Mouse (Mus musculus): ENCODE measurements around the gene Cuzd1. TPM values are rescaled to one million over a fixed set of nuclear protein-coding genes. Genes with fewer than 3 reads are reported as not detected.

The Cuzd1 gene
- 0.76 TPM in 1 of 2 replicates, not detected in the other for polyA plus RNA-seq (2012; rRNA removed; ENCODE audit: low replicate concordance)

GRCm38 (mm10) chr7:131322192-131322591, at the start of gene Cuzd1:
Cuzd1 (minus strand) TSS chr7:131322292.

DNA sequence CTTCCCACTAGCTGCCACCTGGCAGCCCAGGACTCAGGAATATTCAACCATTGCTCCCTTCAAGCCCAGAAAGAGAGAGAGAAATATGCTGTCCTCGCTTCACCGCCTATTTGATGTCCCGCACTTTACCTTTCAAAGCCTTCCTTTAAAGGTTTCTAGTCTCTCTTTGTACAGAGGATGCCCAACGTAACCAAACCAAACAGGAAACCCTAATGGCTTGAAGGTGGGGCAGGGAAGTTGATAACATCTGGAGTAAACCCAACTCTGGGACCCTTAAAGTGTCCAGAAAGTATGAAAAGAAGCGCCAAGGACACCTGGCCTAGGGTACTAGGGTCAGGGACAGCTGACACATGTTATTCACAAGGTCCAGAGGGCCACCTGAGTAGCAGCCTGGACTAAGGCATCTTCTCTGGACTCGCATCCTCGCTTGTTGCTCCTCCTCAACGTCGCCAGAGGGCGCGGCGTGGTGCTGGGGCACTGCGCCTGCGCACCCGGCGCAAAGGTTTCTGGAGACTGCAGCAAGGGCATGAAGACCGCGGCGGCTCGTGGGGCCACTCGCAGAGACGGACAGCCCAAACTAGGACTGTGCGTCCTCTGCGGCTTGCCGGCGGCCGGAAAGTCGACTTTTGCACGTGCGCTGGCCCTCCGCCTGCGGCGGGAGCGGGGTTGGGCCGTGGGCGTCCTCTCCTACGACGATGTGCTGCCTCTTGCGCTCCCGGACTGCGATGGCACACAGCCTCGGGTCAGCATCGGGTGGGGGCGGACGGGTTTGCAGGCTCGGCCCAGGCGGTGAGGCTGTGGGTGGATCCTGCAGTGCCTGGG, 48.8 kb upstream of the Cuzd1 start, which contains the start of gene Pstk:
Gene Pstk, plus strand, starts transcription at position 494 of the 822 bp plus-strand sequence.

DNA sequence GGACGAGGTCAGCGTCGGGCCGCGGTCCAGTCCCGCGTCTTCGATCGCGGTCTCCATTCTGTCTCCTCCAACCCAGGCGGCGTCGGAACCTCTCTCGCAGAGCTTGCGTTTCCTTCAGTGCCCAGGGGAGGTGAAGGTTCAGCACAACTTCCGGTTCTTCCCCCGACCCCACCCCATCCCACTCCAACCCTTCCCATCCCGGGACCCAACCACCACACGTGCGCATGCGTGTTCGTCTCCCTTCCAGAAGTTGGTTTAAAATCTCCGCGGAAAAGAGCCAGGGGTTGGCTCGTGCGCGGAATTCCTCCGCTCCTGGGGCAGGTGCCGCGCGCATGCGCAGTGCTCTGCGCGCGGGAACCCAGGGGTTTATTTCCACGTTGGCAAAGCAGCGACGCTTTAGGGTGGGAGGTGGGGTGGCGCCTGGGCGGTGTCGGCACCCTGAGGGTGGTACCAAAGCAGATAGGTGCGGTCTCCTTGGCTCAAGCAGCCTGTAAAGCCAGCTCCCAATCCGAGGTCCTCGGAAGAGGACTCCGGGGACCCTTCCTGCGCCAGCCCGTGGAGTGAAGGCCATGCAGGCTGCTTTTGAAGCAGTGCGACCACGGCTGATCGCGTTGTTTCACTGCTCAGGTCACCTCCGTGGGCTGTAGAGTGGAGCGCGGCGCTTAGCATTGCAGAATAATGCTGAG, 40.7 kb upstream of the Cuzd1 start, which contains the start of gene 2310057M21Rik:
Gene 2310057M21Rik, minus strand, starts transcription at position 145 of the 686 bp plus-strand sequence.

DNA sequence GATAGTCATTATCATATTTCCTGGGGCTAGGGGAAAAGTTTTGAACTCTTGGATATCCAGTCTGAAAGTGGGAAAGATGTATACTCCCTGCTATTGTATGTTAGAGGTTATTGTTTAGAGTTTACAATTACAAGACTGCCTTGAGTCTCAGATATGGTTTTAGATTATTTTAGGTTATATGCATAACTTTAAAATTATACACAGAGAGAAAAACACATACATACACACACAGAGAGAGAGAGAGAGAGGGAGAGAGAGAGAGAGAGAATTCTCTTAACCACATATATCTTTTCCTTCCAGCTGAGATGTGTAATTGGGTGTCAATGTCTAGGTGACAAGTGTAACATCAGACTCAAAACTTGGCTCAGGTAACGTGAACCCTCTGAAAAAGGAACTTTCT, 11.5 kb upstream of the Cuzd1 start, which contains the start of gene Fam24a:
Gene Fam24a, plus strand, starts transcription at position 301 of the 400 bp plus-strand sequence.

DNA sequence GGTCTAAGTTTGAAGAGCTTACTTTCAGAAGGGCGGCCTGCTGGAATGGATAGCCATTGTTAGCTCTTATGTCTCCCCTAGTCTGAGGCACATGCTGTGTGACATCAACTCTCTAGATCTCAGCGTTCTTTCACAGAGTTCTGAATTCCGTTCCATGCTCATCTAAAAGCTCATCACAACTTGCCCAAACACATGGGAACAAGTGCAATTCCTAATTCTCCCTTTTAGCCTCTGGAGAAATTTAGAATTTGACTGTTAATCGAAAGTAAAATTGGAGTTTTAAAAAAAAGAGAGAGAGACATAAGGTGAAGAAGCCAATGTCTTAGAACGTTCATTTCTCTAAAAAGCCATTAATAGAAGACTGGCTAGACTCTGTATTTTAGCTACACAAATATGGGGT, 7.3 kb upstream of the Cuzd1 start, which contains the start of gene Fam24b:
Gene Fam24b, minus strand, starts transcription at position 101 of the 400 bp plus-strand sequence.

Other genes with a start within 250 kb of the Cuzd1 start
- gene 4933402N03Rik, start 176.0 kb downstream of the Cuzd1 start, polyA plus RNA-seq (2012; rRNA removed; ENCODE audit: low replicate concordance): not detected in 2 replicates
- gene 5430419D17Rik, start 147.9 kb downstream of the Cuzd1 start, polyA plus RNA-seq (2012; rRNA removed; ENCODE audit: low replicate concordance): 3.1 and 3.3 TPM in 2 replicates
- gene Fam24b, start 7.2 kb upstream of the Cuzd1 start, polyA plus RNA-seq (2012; rRNA removed; ENCODE audit: low replicate concordance): 0.62 TPM in 1 of 2 replicates, not detected in the other
- gene Fam24a, start 11.6 kb upstream of the Cuzd1 start, polyA plus RNA-seq (2012; rRNA removed; ENCODE audit: low replicate concordance): not detected in 2 replicates
- 6.0 and 8.5 TPM in 2 replicates for gene 2310057M21Rik, start 40.5 kb upstream of the Cuzd1 start, polyA plus RNA-seq (2012; rRNA removed; ENCODE audit: low replicate concordance)
- gene Pstk, start 48.8 kb upstream of the Cuzd1 start, polyA plus RNA-seq (2012; rRNA removed; ENCODE audit: low replicate concordance): 40.7 and 69.0 TPM in 2 replicates
- 9.5 and 14.9 TPM in 2 replicates for gene Ikzf5, start 88.2 kb upstream of the Cuzd1 start, polyA plus RNA-seq (2012; rRNA removed; ENCODE audit: low replicate concordance)
- 9.5 and 28.9 TPM in 2 replicates for gene Acadsb, start 88.3 kb upstream of the Cuzd1 start, polyA plus RNA-seq (2012; rRNA removed; ENCODE audit: low replicate concordance)
- not detected in 2 replicates for gene Hmx3, start 220.6 kb upstream of the Cuzd1 start, polyA plus RNA-seq (2012; rRNA removed; ENCODE audit: low replicate concordance)
- not detected in 2 replicates for gene Hmx2, start 226.5 kb upstream of the Cuzd1 start, polyA plus RNA-seq (2012; rRNA removed; ENCODE audit: low replicate concordance)
- gene Bub3, start 237.9 kb upstream of the Cuzd1 start, polyA plus RNA-seq (2012; rRNA removed; ENCODE audit: low replicate concordance): 46.4 and 67.5 TPM in 2 replicates

All from mammary gland, adult 2 months (tissue).